Mouse (Mus musculus) midbrain, postnatal 0 days (tissue): ENCODE measurements at regions not wholly inside any gene's neighbourhood (a gene's known extent, or its start where the extent isn't known, plus 50 kb on each side); places are given as distances from the start of the nearest gene placed in this dataset.

Experiments
- ATAC-seq: fragments of 200-750 bp; cut with Nextera tagmentation; 2 replicates; pipeline ENCODE4 v1.8.0; 2017; ENCODE audit warnings: moderate number of reproducible peaks, mild to moderate bottlenecking, moderate TSS enrichment, moderate library complexity; ENCODE audit not compliant: low FRiP score
- DNase-seq: peaks from one replicate; pipeline ENCODE4 v3.0.0-alpha.2; 2015; ENCODE audit warnings: low spot score
- H3K27ac ChIP-seq: fragments of 300-500 bp; sonication (generic); 2 replicates; pipeline ENCODE4 v1.5.1; 2014; ENCODE audit warnings: low read depth, mild to moderate bottlenecking, low read length, mixed read lengths
- H3K27me3 ChIP-seq: fragments of 300-500 bp; sonication (generic); 2 replicates; pipeline ENCODE4 v1.6.1; 2014; ENCODE audit warnings: low read length, control low read depth, mixed read lengths; ENCODE audit not compliant: insufficient read depth
- H3K36me3 ChIP-seq: fragments of 300-500 bp; sonication (generic); 2 replicates; pipeline ENCODE4 v1.6.1; 2014; ENCODE audit warnings: low read length, control low read depth, mixed read lengths; ENCODE audit not compliant: insufficient read depth
- H3K4me1 ChIP-seq: fragments of 300-500 bp; sonication (generic); 2 replicates; pipeline ENCODE4 v1.6.1; 2014; ENCODE audit warnings: mild to moderate bottlenecking, control low read depth, antibody characterized with exemption, low read length, mixed read lengths; ENCODE audit not compliant: insufficient read depth
- H3K4me2 ChIP-seq: fragments of 300-500 bp; sonication (generic); 2 replicates; pipeline ENCODE4 v1.6.1; 2014; ENCODE audit warnings: low read depth, mild to moderate bottlenecking, low read length, mixed read lengths; ENCODE audit not compliant: poor library complexity, severe bottlenecking
- H3K4me3 ChIP-seq: fragments of 300-500 bp; sonication (generic); 2 replicates; pipeline ENCODE4 v1.5.1; 2014; ENCODE audit warnings: low read depth, mild to moderate bottlenecking, low read length, moderate library complexity
- H3K9ac ChIP-seq: fragments of 300-500 bp; sonication (generic); replicated peaks from 2 replicates; pipeline ENCODE4 v1.6.1; 2014; ENCODE audit warnings: mild to moderate bottlenecking, low read length, moderate library complexity, mixed read lengths; ENCODE audit not compliant: poor library complexity, severe bottlenecking
- H3K9me3 ChIP-seq: fragments of 300-500 bp; sonication (generic); 2 replicates; pipeline ENCODE4 v1.6.1; 2016; ENCODE audit warnings: low read length, control low read depth
- CTCF ChIP-seq: IDR thresholded peaks from 2 replicates; pipeline ENCODE4 v1.5.1; 2016; ENCODE audit warnings: antibody characterized with exemption, mild to moderate bottlenecking
- WGBS: fragments of 180-500 bp; shearing (Covaris S2); extraction: QIAGEN DNeasy Blood & Tissue Kit; methylation state at CpG from one replicate; pipeline ENCODE4 v1.1.7; 2014; 5-methylcytosine and 5-hydroxymethylcytosine counted together

GRCm38 (mm10) chr7:115129001-115129400, 385.5 kb downstream of the Insc start:
- DNase-seq, result peak; percentile 37
- Histone ChIP-seq H3K27ac (no peak overlapping the region), H3K27me3 (no peaks in the 10 kb centered on the region), H3K9me3 (no peaks in the 10 kb centered on the region), H3K36me3 (no peaks in the 10 kb centered on the region), H3K4me1 (peaks cover 7% of the 10 kb centered on the region; the same call in 1 of the 2 replicates), H3K9ac (no peak overlapping the region), H3K4me3 (no peak overlapping the region), H3K4me2 (no peak overlapping the region)
- ATAC-seq, result no peak
- WGBS, result 14% methylated on average over 3 of the region's 3 CpGs
- no peak for TF ChIP-seq CTCF

DNA sequence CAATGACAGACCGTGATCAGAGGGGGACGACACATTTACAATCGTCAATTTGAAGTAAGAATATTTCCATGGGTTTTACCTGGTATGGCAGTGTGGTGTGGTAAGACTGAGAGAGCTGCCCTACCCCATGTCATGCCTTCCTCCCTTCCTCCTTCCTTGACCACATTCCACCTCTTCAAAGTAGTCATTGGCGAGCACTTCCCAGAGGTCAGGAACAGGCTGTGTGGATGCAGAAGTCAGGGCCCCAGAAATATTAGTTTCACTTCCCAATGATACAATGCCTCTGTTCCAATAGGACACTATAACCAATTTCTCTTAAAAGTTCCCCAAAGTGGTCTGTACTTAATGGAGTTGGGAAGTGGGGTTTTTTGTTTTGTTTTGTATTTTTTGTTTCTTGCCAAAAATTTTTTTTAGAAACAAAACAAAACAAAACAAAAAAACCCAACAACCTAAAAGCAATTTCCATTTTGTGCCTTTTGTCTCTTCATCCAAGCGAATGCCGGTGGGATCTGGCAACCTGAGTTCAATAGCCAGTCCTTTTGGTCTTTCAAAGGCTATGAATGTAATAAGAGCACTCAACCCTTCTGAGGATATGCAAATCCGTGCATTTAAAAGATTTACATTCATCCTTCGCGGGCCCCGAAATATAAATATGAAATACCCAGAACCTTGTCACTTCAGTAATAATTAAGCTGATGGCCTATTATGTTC, 387.9 kb downstream of the Insc start:
- no peaks in the 10 kb centered on the region for H3K9me3 ChIP-seq
- H3K27me3 ChIP-seq, result no peaks in the 10 kb centered on the region
- no peak overlapping the region for H3K4me3 ChIP-seq
- DNase-seq (no peak), ATAC-seq (no peak)
- no peak overlapping the region for H3K4me2 ChIP-seq
- H3K36me3 ChIP-seq, result no peaks in the 10 kb centered on the region
- 57% methylated on average over 10 of the region's 10 CpGs for WGBS
- H3K9ac ChIP-seq, result no peak overlapping the region
- H3K27ac ChIP-seq, result no peak overlapping the region
- H3K4me1 ChIP-seq, result peaks cover 7% of the 10 kb centered on the region; the same call in 1 of the 2 replicates
- no peak for TF ChIP-seq CTCF

DNA sequence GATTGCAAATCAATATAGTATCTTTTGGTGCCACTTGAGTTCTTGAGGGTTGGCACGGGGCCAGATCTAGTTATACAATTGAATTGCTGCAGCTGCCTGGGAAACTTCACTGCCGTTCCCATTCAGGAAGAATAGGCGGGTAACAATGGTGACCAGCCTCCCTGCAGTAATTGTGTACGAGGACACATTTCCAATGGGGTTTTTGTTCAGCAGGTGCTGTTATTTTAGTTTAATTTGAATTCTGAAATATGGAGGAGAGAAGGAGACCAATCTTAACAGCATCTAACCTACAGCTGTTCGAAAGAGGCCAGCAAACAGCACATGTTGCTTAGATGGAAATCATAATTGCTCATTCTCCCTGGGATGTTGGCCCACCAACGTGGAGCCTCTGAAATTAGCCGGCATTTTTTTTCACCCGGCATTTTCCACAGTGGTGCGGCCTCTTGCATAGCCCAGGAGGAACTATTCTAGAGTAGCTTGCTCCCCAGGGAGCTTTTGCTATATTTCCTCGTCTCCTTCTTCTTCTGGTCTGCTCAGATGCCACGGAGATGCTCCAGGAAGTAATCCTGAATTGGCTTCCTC, 388.6 kb downstream of the Insc start:
- 24% methylated on average over 11 of the region's 11 CpGs for WGBS
- DNase-seq (peak; percentile 46), ATAC-seq (no peak)
- peaks cover 7% of the 10 kb centered on the region; the same call in 1 of the 2 replicates for H3K4me1 ChIP-seq
- H3K4me2 ChIP-seq, result no peak overlapping the region
- H3K9ac ChIP-seq, result no peak overlapping the region
- no peaks in the 10 kb centered on the region for H3K9me3 ChIP-seq
- no peaks in the 10 kb centered on the region for H3K36me3 ChIP-seq
- H3K27me3 ChIP-seq, result no peaks in the 10 kb centered on the region
- H3K27ac ChIP-seq, result no peak overlapping the region
- no peak for TF ChIP-seq CTCF
- no peak overlapping the region for H3K4me3 ChIP-seq

DNA sequence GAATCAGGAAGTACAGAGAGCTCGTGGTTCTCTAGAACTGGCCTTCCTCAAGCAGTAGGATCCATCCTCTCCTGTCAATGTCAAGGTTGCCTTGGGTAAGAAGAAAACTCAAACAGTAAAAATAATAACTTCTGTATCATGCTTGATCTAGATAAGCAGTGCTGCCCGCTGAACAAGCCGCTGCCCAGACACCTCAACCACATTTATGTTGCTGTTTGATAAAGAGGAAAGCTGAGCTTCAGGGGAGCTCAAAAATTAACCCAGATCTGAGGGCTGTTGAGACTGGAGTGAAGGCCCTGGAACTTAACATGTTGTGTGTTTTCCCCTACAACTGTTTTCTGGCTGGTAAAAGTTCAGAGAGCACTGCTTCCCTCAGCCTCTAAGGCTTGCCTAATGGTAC, 389.1 kb downstream of the Insc start:
- H3K9ac ChIP-seq, result no peak overlapping the region
- no peaks in the 10 kb centered on the region for H3K9me3 ChIP-seq
- no peak for TF ChIP-seq CTCF
- ATAC-seq, result no peak
- 83% methylated on average over 3 of the region's 3 CpGs for WGBS
- no peak overlapping the region for H3K4me2 ChIP-seq
- peaks cover 7% of the 10 kb centered on the region; the same call in 1 of the 2 replicates for H3K4me1 ChIP-seq
- DNase-seq, result no peak
- H3K36me3 ChIP-seq, result no peaks in the 10 kb centered on the region
- H3K27ac ChIP-seq, result no peak overlapping the region
- H3K27me3 ChIP-seq, result no peaks in the 10 kb centered on the region
- H3K4me3 ChIP-seq, result no peak overlapping the region

- ATAC-seq, result peak; percentile 41; the same call in 1 of the 2 replicates
These were observed 391.6 kb downstream of the Insc start for GRCm38 (mm10) chr7:115134926-115135575.

DNA sequence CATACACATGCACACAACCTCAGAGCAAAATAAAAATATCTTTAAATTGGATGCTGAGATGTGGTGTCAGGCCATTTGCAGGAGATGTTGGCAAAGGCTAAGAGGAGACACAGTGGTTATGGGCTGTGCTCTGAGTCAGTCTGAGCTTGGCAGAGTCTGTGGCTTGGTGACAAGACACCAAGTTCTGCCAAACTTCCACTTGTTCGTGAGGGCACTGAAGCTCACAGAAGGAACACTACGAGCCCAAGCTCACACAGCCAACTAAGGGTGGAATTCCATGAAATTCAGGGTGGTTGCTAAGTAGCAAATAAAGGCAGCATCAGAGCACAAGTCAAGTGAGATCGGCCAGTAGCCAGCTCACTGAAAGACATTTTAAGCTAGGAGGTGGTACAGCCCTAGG, 396.8 kb downstream of the Insc start:
- WGBS, result 31% methylated on average over 3 of the region's 3 CpGs
- no peak for ATAC-seq

More at GRCm38 (mm10) chr7:115134926-115135575, 391.6 kb downstream of the Insc start:
- Histone ChIP-seq H3K27me3 (no peaks in the 10 kb centered on the region), H3K4me1 (peaks cover 5% of the 10 kb centered on the region; the same call in 1 of the 2 replicates), H3K4me2 (no peak overlapping the region), H3K36me3 (no peaks in the 10 kb centered on the region), H3K27ac (no peak overlapping the region), H3K9me3 (no peaks in the 10 kb centered on the region), H3K4me3 (no peak overlapping the region), H3K9ac (no peak overlapping the region)
- 57% methylated on average over 3 of the region's 3 CpGs for WGBS
- no peak for TF ChIP-seq CTCF
- DNase-seq, result peak; percentile 60

More for the DNA sequence above, 396.8 kb downstream of the Insc start:
- no peaks in the 10 kb centered on the region for H3K36me3 ChIP-seq
- H3K27me3 ChIP-seq, result no peaks in the 10 kb centered on the region
- DNase-seq, result peak; percentile 87
- TF ChIP-seq CTCF, result no peak
- H3K9ac ChIP-seq, result no peak overlapping the region
- H3K9me3 ChIP-seq, result no peaks in the 10 kb centered on the region
- H3K4me3 ChIP-seq, result no peak overlapping the region
- no peak overlapping the region for H3K4me2 ChIP-seq
- no peaks in the 10 kb centered on the region for H3K4me1 ChIP-seq
- no peak overlapping the region for H3K27ac ChIP-seq
